Mouse (Mus musculus) embryonic facial prominence, embryonic 11.5 days (tissue): ENCODE measurements at regions not wholly inside any gene's neighbourhood (a gene's known extent, or its start where the extent isn't known, plus 50 kb on each side); places are given as distances from the start of the nearest gene placed in this dataset.
A peak's percentile ranks its signal among the peaks of the same experiment; 100 is the strongest.

Source experiments
- ATAC-seq: fragments of 200-750 bp; cut with Nextera tagmentation; replicated peaks from 2 replicates; pipeline ENCODE4 v1.8.0; 2017; ENCODE audit warnings: low read depth; ENCODE audit not compliant: insufficient number of reproducible peaks, low FRiP score, low TSS enrichment
- DNase-seq: peaks from one replicate; pipeline ENCODE4 v3.0.0-alpha.2; 2015; ENCODE audit warnings: low spot score
- H3K27ac ChIP-seq: fragments of 300-500 bp; sonication (generic); replicated peaks from 2 replicates; pipeline ENCODE4 v1.5.1; 2014; ENCODE audit warnings: mild to moderate bottlenecking, low read depth, low read length, control low read depth
- H3K27me3 ChIP-seq: fragments of 300-500 bp; sonication (generic); 2 replicates; pipeline ENCODE4 v1.6.1; 2014; ENCODE audit warnings: mild to moderate bottlenecking, low read length, moderate library complexity, mixed read lengths; ENCODE audit not compliant: control insufficient read depth, insufficient read depth
- H3K36me3 ChIP-seq: fragments of 300-500 bp; sonication (generic); replicated peaks from 2 replicates; pipeline ENCODE4 v1.6.1; 2014; ENCODE audit warnings: low read depth, mild to moderate bottlenecking, low read length, moderate library complexity, mixed read lengths; ENCODE audit not compliant: control insufficient read depth, insufficient read depth
- H3K4me1 ChIP-seq: fragments of 300-500 bp; sonication (generic); 2 replicates; pipeline ENCODE4 v1.6.1; 2014; ENCODE audit warnings: low read length, mixed read lengths; ENCODE audit not compliant: control insufficient read depth, insufficient read depth
- H3K4me2 ChIP-seq: fragments of 300-500 bp; sonication (generic); 2 replicates; pipeline ENCODE4 v1.6.1; 2014; ENCODE audit warnings: low read depth, mild to moderate bottlenecking, control low read depth, low read length, moderate library complexity
- H3K4me3 ChIP-seq: fragments of 300-500 bp; sonication (generic); 2 replicates; pipeline ENCODE4 v1.5.1; 2014; ENCODE audit warnings: low read depth, low read length, control low read depth
- H3K9ac ChIP-seq: fragments of 300-500 bp; sonication (generic); replicated peaks from 2 replicates; pipeline ENCODE4 v1.6.1; 2014; ENCODE audit warnings: mild to moderate bottlenecking, control low read depth, low read length
- H3K9me3 ChIP-seq: fragments of 300-500 bp; sonication (generic); replicated peaks from 2 replicates; pipeline ENCODE4 v1.6.1; 2016; ENCODE audit warnings: mild to moderate bottlenecking, low read length, inconsistent platforms, mixed read lengths; ENCODE audit not compliant: control insufficient read depth
- WGBS: fragments of 180-500 bp; shearing (Covaris S2); extraction: QIAGEN DNeasy Blood & Tissue Kit; methylation state at CpG from one replicate; pipeline ENCODE4 v1.1.7; 2014; 5-methylcytosine and 5-hydroxymethylcytosine counted together

DNA sequence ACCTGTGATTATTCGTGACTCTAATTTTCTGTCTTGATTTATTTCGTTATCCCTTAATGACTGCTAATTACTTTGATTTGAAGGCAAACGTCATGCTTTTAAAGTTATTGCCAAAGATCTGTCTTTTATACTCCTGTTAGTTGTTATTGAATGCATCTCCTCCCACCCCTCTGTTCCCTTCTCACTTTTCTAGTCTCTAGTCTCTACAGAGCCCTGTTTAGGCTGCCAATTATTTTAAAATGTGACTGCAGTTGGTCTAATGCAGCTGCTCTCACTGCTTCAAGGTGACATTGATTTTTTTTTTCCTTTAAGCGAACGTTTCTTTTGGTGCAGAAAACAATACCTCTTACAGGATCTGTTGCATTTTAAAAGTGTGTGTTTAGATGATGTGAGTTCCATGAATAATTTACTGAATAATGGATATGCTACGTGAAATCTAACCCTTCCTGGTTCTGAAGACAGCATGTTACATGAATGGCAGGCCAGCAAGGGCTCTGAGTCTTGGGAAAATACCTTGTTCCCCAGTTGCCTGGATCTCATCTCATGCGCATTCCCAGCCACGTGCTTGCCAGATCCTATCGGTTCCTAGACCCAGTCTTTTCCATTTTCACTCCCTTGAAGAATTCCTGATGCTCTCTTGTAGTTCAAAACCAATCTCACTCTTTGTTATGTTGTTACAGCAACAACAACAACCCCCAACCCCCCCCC is 1097.2 kb downstream of the Synb start:
- no peak overlapping the region for H3K4me2 ChIP-seq
- no peaks in the 10 kb centered on the region for H3K27me3 ChIP-seq
- no peak overlapping the region for H3K9ac ChIP-seq
- no peaks in the 10 kb centered on the region for H3K9me3 ChIP-seq
- ATAC-seq = 0 out of 2 replicates have a peak, but pooled peaks have one; percentile 17
- peak; percentile 48 for DNase-seq
- H3K36me3 ChIP-seq = no peaks in the 10 kb centered on the region
- WGBS = 37% methylated on average over 9 of the region's 9 CpGs
- no peaks in the 10 kb centered on the region for H3K4me1 ChIP-seq
- H3K27ac ChIP-seq = no peak overlapping the region
- H3K4me3 ChIP-seq = no peak overlapping the region

DNA sequence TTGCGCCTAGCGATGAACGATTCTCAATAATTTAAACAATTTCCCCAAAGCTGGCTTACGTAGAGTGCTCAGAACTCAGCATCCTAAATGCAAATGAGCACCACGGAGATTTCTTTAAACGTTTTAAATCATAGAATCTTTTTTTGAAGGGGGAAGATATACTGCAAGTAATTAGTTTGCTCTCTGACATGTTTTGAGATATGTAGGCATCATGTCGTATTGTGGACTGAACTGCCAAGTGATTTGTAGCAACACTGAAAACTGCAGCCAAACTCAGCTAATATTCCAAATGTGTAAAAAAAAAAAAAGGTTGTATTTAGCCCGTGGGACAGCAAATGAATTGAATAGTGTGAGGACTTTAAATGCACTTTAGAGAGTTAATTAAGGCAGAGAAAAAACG is 1097.9 kb downstream of the Synb start:
- no peak for ATAC-seq
- 75% methylated on average over 9 of the region's 9 CpGs for WGBS

DNA sequence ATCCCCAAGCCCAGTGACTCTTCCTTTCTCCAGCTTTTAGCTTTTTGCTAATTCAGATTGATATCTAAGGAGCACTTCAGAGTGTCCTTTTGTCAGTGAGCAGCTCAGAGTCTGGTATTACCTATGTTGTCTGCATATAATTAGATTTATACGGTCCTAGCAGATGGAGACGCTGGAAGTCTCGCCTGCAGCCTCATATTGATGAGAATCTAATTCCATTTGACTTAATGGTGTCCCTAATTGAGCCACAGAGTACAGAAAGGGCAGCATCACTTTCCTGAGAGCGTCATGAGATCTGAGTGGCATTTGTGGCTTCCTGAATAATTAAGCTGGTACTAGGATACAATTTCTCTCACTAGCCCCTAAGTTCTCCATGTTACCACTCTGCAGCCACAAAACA is 1104.2 kb downstream of the Synb start:
- DNase-seq (no peak), ATAC-seq (no peak)
- H3K9me3 ChIP-seq = no peaks in the 10 kb centered on the region
- H3K27ac ChIP-seq = no peak overlapping the region
- no peak overlapping the region for H3K9ac ChIP-seq
- no peak overlapping the region for H3K4me3 ChIP-seq
- no peaks in the 10 kb centered on the region for H3K36me3 ChIP-seq
- H3K4me1 ChIP-seq = no peaks in the 10 kb centered on the region
- H3K27me3 ChIP-seq = no peaks in the 10 kb centered on the region
- 56% methylated on average over 4 of the region's 4 CpGs for WGBS
- H3K4me2 ChIP-seq = no peak overlapping the region

More for the DNA sequence above, 1097.9 kb downstream of the Synb start:
- Histone ChIP-seq H3K9ac (no peak overlapping the region), H3K4me3 (no peak overlapping the region), H3K27ac (no peak overlapping the region), H3K27me3 (no peaks in the 10 kb centered on the region), H3K4me2 (no peak overlapping the region), H3K9me3 (no peaks in the 10 kb centered on the region), H3K4me1 (no peaks in the 10 kb centered on the region), H3K36me3 (no peaks in the 10 kb centered on the region)
- no peak for DNase-seq

DNA sequence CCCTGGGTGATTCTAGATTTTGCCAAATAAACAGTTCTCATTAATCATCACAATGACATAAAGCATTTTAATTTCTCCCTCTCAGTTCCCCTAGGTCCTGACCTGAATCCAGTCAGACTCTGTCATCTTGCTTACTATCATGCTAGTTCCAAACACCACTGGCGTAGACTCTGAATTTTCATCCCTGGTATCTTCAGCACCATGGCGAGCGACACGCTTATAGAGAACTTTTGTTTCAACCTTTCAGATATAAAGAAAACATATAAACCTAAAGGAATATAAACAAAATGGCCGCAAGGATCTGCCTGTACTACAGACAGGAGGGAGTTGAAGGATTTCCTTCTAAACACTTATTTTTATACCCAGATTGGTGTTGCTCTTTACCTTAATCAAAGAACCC is 1105.8 kb downstream of the Synb start:
- 62% methylated on average over 5 of the region's 5 CpGs for WGBS
- H3K4me3 ChIP-seq = no peak overlapping the region
- no peak overlapping the region for H3K4me2 ChIP-seq
- ATAC-seq = no peak
- no peak overlapping the region for H3K9ac ChIP-seq
- no peaks in the 10 kb centered on the region for H3K4me1 ChIP-seq
- no peaks in the 10 kb centered on the region for H3K36me3 ChIP-seq
- no peaks in the 10 kb centered on the region for H3K27me3 ChIP-seq
- peak; percentile 45 for DNase-seq
- no peak overlapping the region for H3K27ac ChIP-seq
- no peaks in the 10 kb centered on the region for H3K9me3 ChIP-seq

GRCm38 (mm10) chr14:68182606-68183005 is 1111.5 kb downstream of the Synb start:
- Histone ChIP-seq H3K36me3 (no peaks in the 10 kb centered on the region), H3K4me2 (no peak overlapping the region), H3K9me3 (no peaks in the 10 kb centered on the region), H3K4me3 (no peak overlapping the region), H3K27ac (no peak overlapping the region), H3K9ac (no peak overlapping the region), H3K27me3 (no peaks in the 10 kb centered on the region), H3K4me1 (no peaks in the 10 kb centered on the region)
- WGBS = 57% methylated on average over 9 of the region's 9 CpGs
- DNase-seq (no peak), ATAC-seq (no peak)

DNA sequence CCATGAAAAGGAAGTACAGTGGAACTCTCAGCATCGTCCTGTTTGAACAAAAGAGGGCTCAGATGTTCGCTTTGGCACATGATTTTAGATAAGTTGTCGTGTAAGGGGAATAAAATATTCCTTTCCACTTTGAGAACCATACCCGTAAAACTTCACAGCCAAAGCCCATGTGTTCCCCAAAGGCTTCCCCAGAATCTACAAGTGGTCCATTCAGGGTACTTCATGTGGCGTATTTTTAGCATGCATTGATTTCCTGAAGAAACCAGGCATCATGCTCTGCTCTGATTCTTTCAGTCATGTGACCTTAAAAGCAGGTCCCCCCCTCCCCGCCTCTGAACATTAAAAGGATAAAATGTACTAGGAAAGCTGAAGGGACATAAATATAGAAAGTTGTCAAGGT is 1112.9 kb downstream of the Synb start:
- ATAC-seq = no peak
- Histone ChIP-seq H3K27ac (no peak overlapping the region), H3K4me3 (no peak overlapping the region), H3K4me1 (no peaks in the 10 kb centered on the region), H3K36me3 (no peaks in the 10 kb centered on the region), H3K27me3 (no peaks in the 10 kb centered on the region), H3K4me2 (no peak overlapping the region), H3K9me3 (no peaks in the 10 kb centered on the region), H3K9ac (no peak overlapping the region)
- WGBS = 84% methylated on average over 6 of the region's 6 CpGs
- DNase-seq = no peak
